Mouse (Mus musculus) erythroblast, embryonic 14.5 days (primary cell): ENCODE measurements around the gene Prrt1. TPM values are rescaled to one million over a fixed set of nuclear protein-coding genes. Genes with fewer than 3 reads are reported as not detected.

Experiments used
- H3K27me3 ChIP-seq: 2 replicates; pipeline ENCODE4 v1.6.1; 2012; ENCODE audit warnings: inconsistent platforms; ENCODE audit not compliant: control insufficient read depth
- H3K36me3 ChIP-seq: 2 replicates; pipeline ENCODE4 v1.6.1; 2012; ENCODE audit warnings: mild to moderate bottlenecking, inconsistent platforms; ENCODE audit not compliant: control insufficient read depth
- H3K4me1 ChIP-seq: 2 replicates; pipeline ENCODE4 v1.6.1; 2012; ENCODE audit warnings: inconsistent platforms; ENCODE audit not compliant: control insufficient read depth
- H3K4me3 ChIP-seq: replicated peaks from 2 replicates; pipeline ENCODE3; 2012; ENCODE audit warnings: moderate library complexity, mild to moderate bottlenecking, inconsistent platforms
- H3K9me3 ChIP-seq: 2 replicates; pipeline ENCODE4 v1.6.1; 2012; ENCODE audit warnings: low read length, inconsistent platforms, mixed read lengths; ENCODE audit not compliant: control insufficient read depth
- GATA1 ChIP-seq: IDR thresholded peaks from 2 replicates; pipeline ENCODE4 v1.6.1; 2012; ENCODE audit warnings: low read length, inconsistent platforms, mixed read lengths
- TAL1 ChIP-seq: IDR thresholded peaks from 3 replicates; pipeline ENCODE4 v1.6.1; 2012; ENCODE audit warnings: low read length, inconsistent platforms, mixed read lengths
- polyA plus RNA-seq: library from polyadenylated mRNA; stranded (reverse); fragments of >175 nt; gene quantifications from 2 replicates; pipeline ENCODE4 v1.2.3, GENCODE M21; 2012

The Prrt1 gene
- polyA plus RNA-seq, 1 experiment: not detected

DNA sequence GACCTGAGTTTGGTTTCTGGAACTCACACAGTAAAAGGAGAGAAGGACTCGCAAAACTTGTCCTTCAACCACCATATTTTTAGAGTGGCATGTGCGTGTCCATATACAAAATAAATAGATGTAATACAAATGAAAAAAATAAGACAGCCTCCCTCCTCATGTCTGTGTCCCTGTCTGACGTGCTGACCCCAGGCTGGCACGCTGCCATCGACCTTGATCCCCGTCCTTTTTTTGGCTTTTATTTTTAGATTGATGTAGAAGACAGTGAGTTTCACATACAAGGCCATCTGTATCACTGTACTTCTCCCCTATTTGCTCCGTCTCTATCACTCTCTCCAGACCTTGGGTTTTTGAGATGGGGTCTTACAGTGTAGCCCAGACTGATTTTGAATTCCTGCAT, 35.1 kb downstream of the Prrt1 start:
- H3K9me3 ChIP-seq: no peaks in the 10 kb centered on the region
- H3K27me3 ChIP-seq: peaks cover 38% of the 10 kb centered on the region
- no peak for TF ChIP-seq TAL1
- TF ChIP-seq GATA1: no peak
- H3K4me1 ChIP-seq: peaks cover 10% of the 10 kb centered on the region
- no peaks in the 10 kb centered on the region for H3K36me3 ChIP-seq
- H3K4me3 ChIP-seq: no peak overlapping the region

- Histone ChIP-seq H3K36me3 (no peaks in the 10 kb centered on the region), H3K4me1 (peaks cover under 1% of the 10 kb centered on the region; the same call in 1 of the 2 replicates), H3K9me3 (peaks cover 11% of the 10 kb centered on the region; the same call in 1 of the 2 replicates), H3K4me3 (no peak within 1 kb of the TSS), H3K27me3 (peaks cover 52% of the 10 kb centered on the region)
- no peak for TF ChIP-seq TAL1
- TF ChIP-seq GATA1: no peak
These were observed 40.9 kb downstream of the Prrt1 start, which contains the start of gene Tnxb for GRCm38 (mm10) chr17:34670235-34670634. Gene Tnxb (plus strand): TSS chr17:34670535.

- peaks cover 54% of the 10 kb centered on the region for H3K27me3 ChIP-seq
These were observed 42.1 kb downstream of the Prrt1 start for GRCm38 (mm10) chr17:34671151-34672066.

DNA sequence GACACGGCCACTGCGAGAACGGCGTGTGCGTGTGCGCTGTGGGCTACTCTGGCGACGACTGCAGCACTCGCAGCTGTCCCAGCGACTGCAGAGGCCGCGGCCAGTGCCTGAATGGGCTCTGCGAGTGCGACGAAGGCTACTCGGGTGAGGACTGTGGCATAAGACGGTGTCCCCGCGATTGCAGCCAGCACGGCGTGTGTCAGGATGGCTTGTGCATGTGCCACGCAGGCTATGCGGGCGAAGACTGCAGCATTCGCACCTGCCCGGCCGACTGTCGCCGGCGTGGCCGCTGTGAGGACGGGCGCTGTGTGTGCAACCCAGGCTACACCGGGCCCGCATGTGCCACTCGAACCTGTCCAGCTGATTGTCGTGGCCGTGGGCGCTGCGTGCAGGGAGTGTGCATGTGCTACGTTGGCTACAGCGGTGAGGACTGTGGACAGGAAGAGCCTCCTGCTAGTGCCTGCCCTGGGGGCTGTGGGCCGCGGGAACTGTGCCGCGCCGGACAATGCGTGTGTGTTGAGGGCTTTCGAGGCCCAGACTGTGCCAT, 43.0 kb downstream of the Prrt1 start:
- no peaks in the 10 kb centered on the region for H3K36me3 ChIP-seq
- TF ChIP-seq TAL1 (no peak), GATA1 (no peak)
- no peak overlapping the region for H3K4me3 ChIP-seq
- peaks cover 2% of the 10 kb centered on the region; the same call in 1 of the 2 replicates for H3K4me1 ChIP-seq
- peaks cover 58% of the 10 kb centered on the region for H3K27me3 ChIP-seq
- H3K9me3 ChIP-seq: peaks cover 11% of the 10 kb centered on the region; the same call in 1 of the 2 replicates

More at GRCm38 (mm10) chr17:34671151-34672066, 42.1 kb downstream of the Prrt1 start:
- no peaks in the 10 kb centered on the region for H3K36me3 ChIP-seq
- TF ChIP-seq TAL1: no peak
- no peak for TF ChIP-seq GATA1
- peaks cover 2% of the 10 kb centered on the region; the same call in 1 of the 2 replicates for H3K4me1 ChIP-seq
- no peak overlapping the region for H3K4me3 ChIP-seq
- H3K9me3 ChIP-seq: peaks cover 11% of the 10 kb centered on the region; the same call in 1 of the 2 replicates

- peaks cover 11% of the 10 kb centered on the region; the same call in 1 of the 2 replicates for H3K9me3 ChIP-seq
- TF ChIP-seq GATA1 (no peak), TAL1 (no peak)
- peaks cover 58% of the 10 kb centered on the region for H3K27me3 ChIP-seq
- H3K4me3 ChIP-seq: no peak overlapping the region
- H3K36me3 ChIP-seq: no peaks in the 10 kb centered on the region
- H3K4me1 ChIP-seq: peaks cover 2% of the 10 kb centered on the region; the same call in 1 of the 2 replicates
These were observed 43.8 kb downstream of the Prrt1 start for GRCm38 (mm10) chr17:34673139-34673538.

DNA sequence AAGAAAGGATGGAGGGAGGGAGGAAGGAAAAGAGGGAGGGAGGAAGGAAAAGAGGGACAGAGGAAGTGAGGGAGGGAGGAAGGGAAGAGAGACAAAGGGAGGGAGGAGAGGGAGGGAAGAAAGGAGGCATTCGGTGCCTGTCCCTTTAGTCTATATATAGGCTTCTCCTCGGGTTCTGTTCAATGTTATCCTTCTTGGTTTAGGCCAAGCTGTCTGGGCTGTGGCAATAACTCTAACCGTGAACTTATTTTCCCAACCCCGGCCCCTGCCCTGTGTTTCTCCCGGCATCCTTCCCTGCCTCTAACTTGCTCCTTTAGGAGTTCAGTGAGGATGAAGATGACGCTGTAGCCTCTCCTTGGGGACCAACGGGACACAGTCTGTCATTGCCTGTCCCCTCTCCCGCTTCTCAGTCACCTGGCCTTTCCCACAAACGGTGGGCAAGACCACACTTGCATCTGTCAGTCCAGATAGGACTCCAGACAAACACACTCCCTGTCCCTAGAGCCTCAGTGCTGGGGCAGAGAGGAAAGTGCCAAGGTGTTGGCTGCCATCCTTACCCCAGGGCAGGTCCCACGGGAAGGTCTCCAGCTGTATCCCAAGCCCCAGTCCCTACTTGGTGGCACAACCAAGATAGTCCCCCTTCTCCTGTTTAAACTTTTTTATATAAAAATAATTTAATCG, 45.3 kb downstream of the Prrt1 start:
- TF ChIP-seq TAL1: no peak
- no peak for TF ChIP-seq GATA1
- Histone ChIP-seq H3K9me3 (peaks cover 11% of the 10 kb centered on the region; the same call in 1 of the 2 replicates), H3K36me3 (no peaks in the 10 kb centered on the region), H3K27me3 (peaks cover 65% of the 10 kb centered on the region), H3K4me3 (no peak overlapping the region), H3K4me1 (peaks cover 2% of the 10 kb centered on the region; the same call in 1 of the 2 replicates)

DNA sequence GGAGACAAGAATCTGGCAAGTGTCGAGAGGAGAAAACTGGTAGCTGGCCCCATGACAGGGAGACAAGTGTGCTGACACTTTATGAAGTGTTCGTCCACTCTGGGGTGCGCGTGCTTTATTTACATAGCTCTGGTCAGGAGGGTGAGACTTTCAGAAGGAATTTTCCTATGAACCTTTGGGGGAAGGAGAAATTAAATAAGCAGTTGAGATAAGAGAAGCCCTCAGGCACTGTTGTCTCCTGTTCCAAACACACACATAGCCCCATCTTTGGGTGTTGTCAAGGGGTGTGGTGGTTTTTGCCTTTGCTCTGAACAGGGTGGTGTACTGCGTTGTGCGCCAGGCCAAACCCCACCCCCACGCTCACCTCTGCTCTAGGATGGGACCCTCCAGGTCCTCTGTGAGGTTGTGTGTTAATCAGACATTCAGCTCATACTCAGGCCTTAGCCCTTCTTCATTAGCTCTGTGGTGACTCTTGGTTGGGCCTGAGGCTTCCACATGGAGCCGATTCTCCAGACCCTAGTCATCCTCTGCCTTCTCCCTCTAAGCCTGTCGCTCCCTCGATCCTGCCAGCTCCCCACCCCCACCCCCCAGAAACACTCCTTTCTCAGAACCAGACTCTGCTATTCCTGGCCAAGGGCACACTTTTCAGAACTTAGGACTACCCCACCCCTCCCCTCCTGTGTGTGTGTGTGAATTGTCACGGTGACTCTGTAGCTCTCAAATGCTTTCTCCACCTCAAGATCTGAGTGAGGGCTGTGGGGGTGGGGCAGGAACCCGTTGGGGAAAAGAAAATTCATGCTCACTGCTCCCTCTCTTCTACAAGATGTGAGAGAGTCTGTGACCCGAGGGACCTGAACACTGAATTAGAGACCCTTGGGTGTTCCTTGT, 46.1 kb downstream of the Prrt1 start:
- H3K4me3 ChIP-seq: no peak overlapping the region
- peaks cover 2% of the 10 kb centered on the region; the same call in 1 of the 2 replicates for H3K4me1 ChIP-seq
- peaks cover 11% of the 10 kb centered on the region; the same call in 1 of the 2 replicates for H3K9me3 ChIP-seq
- peaks cover 64% of the 10 kb centered on the region for H3K27me3 ChIP-seq
- no peaks in the 10 kb centered on the region for H3K36me3 ChIP-seq
- TF ChIP-seq GATA1: no peak
- TF ChIP-seq TAL1: no peak

GRCm38 (mm10) chr17:34676093-34676460, 46.7 kb downstream of the Prrt1 start:
- TF ChIP-seq TAL1 (no peak), GATA1 (no peak)
- Histone ChIP-seq H3K36me3 (no peaks in the 10 kb centered on the region), H3K9me3 (peaks cover 10% of the 10 kb centered on the region; the same call in 1 of the 2 replicates), H3K4me3 (no peak overlapping the region), H3K4me1 (peaks cover 2% of the 10 kb centered on the region; the same call in 1 of the 2 replicates), H3K27me3 (peaks cover 60% of the 10 kb centered on the region)
